18 mouse cellular contexts compared by ENCODE assay signal in the genomic region with DNA sequence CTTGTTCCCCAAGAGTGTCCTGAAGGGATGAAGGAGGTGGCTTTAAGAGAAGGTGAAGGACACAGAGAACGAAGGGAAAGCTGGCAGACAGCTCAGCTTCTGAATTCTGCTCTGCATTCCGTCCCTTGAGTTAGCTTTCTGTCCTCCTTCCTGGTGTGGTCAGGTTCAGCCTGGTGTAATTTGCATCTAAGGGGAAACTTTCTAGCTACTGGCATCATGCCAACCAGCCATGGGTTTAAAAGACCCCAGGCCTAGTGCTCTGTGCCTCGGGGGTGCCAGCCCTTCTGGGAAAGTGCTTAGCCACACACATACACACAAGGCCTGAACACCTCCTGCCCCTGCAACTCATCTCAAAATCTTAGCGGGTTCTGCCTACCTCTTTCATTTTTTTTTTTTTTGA.
DNase-seq lines count a peak whose midpoint lies in the region; ATAC-seq lines count a peak whose summit lies in the region.
"Had no signal": no experiment of that assay in that cellular context is flagged by ENCODE, and none has a peak within 500 bp of the region (broad histone marks: within the 10 kb centered on the region; RNA-seq: fewer than 3 reads in every experiment).

No protein-coding gene starts in this region.

- H3K9ac ChIP-seq in heart, embryonic 11.5 days (ENCODE audit: low read depth, low read length), result no peak overlapping the region
- H3K9ac ChIP-seq in embryonic facial prominence, embryonic 14.5 days (ENCODE audit: low read depth, low read length), result no peak overlapping the region
- H3K9ac ChIP-seq: forebrain, embryonic 12.5 days; hindbrain, embryonic 13.5 days; intestine, embryonic 15.5 days; stomach, embryonic 15.5 days had no signal

- H3K27ac ChIP-seq in heart, embryonic 11.5 days (ENCODE audit: low read depth, low read length), result peak overlapping the region; percentile 31
- H3K27ac ChIP-seq in embryonic facial prominence, embryonic 14.5 days (replicated peaks; ENCODE audit: low read depth, low read length), result no peak overlapping the region
- H3K27ac ChIP-seq: forebrain, embryonic 12.5 days; hindbrain, embryonic 13.5 days; intestine, embryonic 15.5 days; stomach, embryonic 15.5 days had no signal

- intact Hi-C loops in heart, postnatal 14 days (cut with DNase I), result no loop called here

- H3K9me3 ChIP-seq in heart, embryonic 11.5 days (replicated peaks; ENCODE audit: control insufficient read depth, low read length), result no peaks in the 10 kb centered on the region
- H3K9me3 ChIP-seq in embryonic facial prominence, embryonic 14.5 days (ENCODE audit: control insufficient read depth, low read length), result no peaks in the 10 kb centered on the region
- H3K9me3 ChIP-seq: forebrain, embryonic 12.5 days; hindbrain, embryonic 13.5 days; intestine, embryonic 15.5 days; stomach, embryonic 15.5 days had no signal

- H3K36me3 ChIP-seq in heart, embryonic 11.5 days (ENCODE audit: control insufficient read depth, insufficient read depth, low read length), result no peaks in the 10 kb centered on the region
- no peaks in the 10 kb centered on the region for H3K36me3 ChIP-seq in embryonic facial prominence, embryonic 14.5 days (ENCODE audit: control insufficient read depth, insufficient read depth, low read length)
- H3K36me3 ChIP-seq: forebrain, embryonic 12.5 days; hindbrain, embryonic 13.5 days; intestine, embryonic 15.5 days; stomach, embryonic 15.5 days had no signal

- no peak for DNase-seq in heart, postnatal 14 days
- DNase-seq in kidney, postnatal 10 days, result peak; percentile 22
- DNase-seq in kidney, adult 18-20 months, result no peak
- peak; percentile 40 to 42 for DNase-seq in B cell, adult 2 months
- DNase-seq in embryonic facial prominence, embryonic 14.5 days (ENCODE audit: low spot score), result peak; percentile 44
- no peak for DNase-seq in adipocyte (ENCODE audit: low spot score)
- DNase-seq: adrenal gland, postnatal 36 days; cerebellum, adult 8-10 months; lung, adult 2 months; right cerebral cortex, adult 18-20 months had no signal

- ATAC-seq in heart, embryonic 11.5 days (replicated peaks; ENCODE audit: insufficient number of reproducible peaks, low FRiP score, low TSS enrichment), result no peak
- ATAC-seq in embryonic facial prominence, embryonic 14.5 days (ENCODE audit: low read depth), result no peak
- ATAC-seq: activated CD4-positive, CD25-positive, alpha-beta regulatory T cell, adult 4 months; intestine, embryonic 15.5 days; midbrain, embryonic 16.5 days; Patski had no signal

- H3K27me3 ChIP-seq in heart, embryonic 11.5 days (ENCODE audit: control insufficient read depth, insufficient read depth, low read length), result no peaks in the 10 kb centered on the region
- no peaks in the 10 kb centered on the region for H3K27me3 ChIP-seq in embryonic facial prominence, embryonic 14.5 days (replicated peaks; ENCODE audit: control insufficient read depth, insufficient read depth, low read length)
- H3K27me3 ChIP-seq: forebrain, embryonic 12.5 days; hindbrain, embryonic 13.5 days; intestine, embryonic 15.5 days; Patski; stomach, embryonic 15.5 days had no signal

- WGBS in heart, embryonic 11.5 days (ENCODE audit: insufficient replicate concordance), result 43% methylated on average over 4 of the region's 4 CpGs
- WGBS in embryonic facial prominence, embryonic 14.5 days, result 30% methylated on average over 4 of the region's 4 CpGs

- no peak overlapping the region for H3K4me3 ChIP-seq in heart, embryonic 11.5 days (ENCODE audit: low read depth, low read length)
- H3K4me3 ChIP-seq in embryonic facial prominence, embryonic 14.5 days (ENCODE audit: low read depth, low read length), result no peak overlapping the region
- H3K4me3 ChIP-seq: forebrain, embryonic 12.5 days; hindbrain, embryonic 13.5 days; intestine, embryonic 15.5 days; stomach, embryonic 15.5 days had no signal

- H3K4me1 ChIP-seq in heart, embryonic 11.5 days (ENCODE audit: control insufficient read depth, insufficient read depth, low read length), result peaks cover 8% of the 10 kb centered on the region; the same call in 1 of the 2 replicates
- H3K4me1 ChIP-seq in embryonic facial prominence, embryonic 14.5 days (ENCODE audit: control insufficient read depth, insufficient read depth, low read length), result peaks cover 15% of the 10 kb centered on the region
- H3K4me1 ChIP-seq: intestine, embryonic 15.5 days; stomach, embryonic 15.5 days had no signal

- no peak overlapping the region for H3K4me2 ChIP-seq in heart, embryonic 11.5 days
- H3K4me2 ChIP-seq in embryonic facial prominence, embryonic 14.5 days (ENCODE audit: low read depth, low read length), result no peak overlapping the region
- H3K4me2 ChIP-seq: forebrain, embryonic 12.5 days; hindbrain, embryonic 13.5 days; intestine, embryonic 15.5 days; stomach, embryonic 15.5 days had no signal

Comparison
In these comparisons a context has a peak if more than half of its experiments do, and no peak if none do; other contexts are left out.
1. DNase-seq: peak in kidney, postnatal 10 days (single experiment), B cell, adult 2 months (2 of 2) and embryonic facial prominence, embryonic 14.5 days (single experiment); none in heart, postnatal 14 days (0 of 2), kidney, adult 18-20 months (single experiment) and adipocyte (single experiment).